Comparison of ENCODE assay signal across 21 mouse cellular contexts in genomic region chr11:16838772-16839171, GRCm38 (mm10).
A peak's percentile ranks its signal among the peaks of the same experiment; 100 is the strongest.
DNase-seq lines count a peak whose midpoint lies in the region; TF ChIP-seq lines count a peak whose summit lies in the region.
"Had no signal": no experiment of that assay in that cellular context is flagged by ENCODE, and none has a peak within 500 bp of the region (broad histone marks: within the 10 kb centered on the region; RNA-seq: fewer than 3 reads in every experiment).

No protein-coding gene starts in this region.

- H3K36me3 ChIP-seq in liver, adult 2 months (ENCODE audit: control insufficient read depth, insufficient read depth, low read length), result peaks cover 75% of the 10 kb centered on the region
- H3K36me3 ChIP-seq in CH12.LX (replicated peaks in 1 of 2; ENCODE audit: control insufficient read depth in 1 of 2, insufficient read depth in 1 of 2, low read length in 1 of 2), result no peaks in the 10 kb centered on the region
- H3K36me3 ChIP-seq: embryonic facial prominence, embryonic 13.5 days; embryonic facial prominence, embryonic 15.5 days; forebrain, embryonic 15.5 days had no signal

- TF ChIP-seq EP300 in CH12.LX (IDR thresholded peaks at IDR 0.05; ENCODE audit: low read length), result no peak; the same call in 1 of the 2 replicates

- no peak overlapping the region; the same call in 1 of the 2 replicates for H3K9ac ChIP-seq in liver, adult 2 months (ENCODE audit: low read depth, low read length)
- H3K9ac ChIP-seq in CH12.LX (ENCODE audit: insufficient read depth, low read depth), result no peak overlapping the region
- H3K9ac ChIP-seq: embryonic facial prominence, embryonic 13.5 days; embryonic facial prominence, embryonic 15.5 days; forebrain, embryonic 13.5 days; forebrain, embryonic 15.5 days; forebrain, postnatal 0 days had no signal

- in situ Hi-C loops in CH12.LX (cut with MboI; ENCODE audit: low pct_ligation_motif_present, low pct_unique_long_range_greater_than_20kb, low sequenced_read_pairs), result no loop called here

- no peak for TF ChIP-seq CTCF in liver, adult 2 months (IDR thresholded peaks at IDR 0.05; ENCODE audit: low read depth, low read length)
- TF ChIP-seq CTCF in CH12.LX (conservative IDR thresholded peaks at IDR 0.05 in 1 of 2, IDR thresholded peaks at IDR 0.05 in 1 of 2; ENCODE audit: low read depth in 2 of 2, low read length in 2 of 2), result no peak
- TF ChIP-seq CTCF in lung, adult 2 months (IDR thresholded peaks at IDR 0.05; ENCODE audit: insufficient read depth, low read length), result no peak

- H3K4me2 ChIP-seq in CH12.LX (ENCODE audit: insufficient read depth, low read depth, poor library complexity, severe bottlenecking), result no peak overlapping the region
- H3K4me2 ChIP-seq: embryonic facial prominence, embryonic 13.5 days; embryonic facial prominence, embryonic 15.5 days; forebrain, embryonic 13.5 days; forebrain, embryonic 15.5 days had no signal

- WGBS in liver, adult 2 months, result 40% methylated on average over 3 of the region's 3 CpGs
- WGBS in lung, adult 2 months, result 77% methylated on average over 3 of the region's 3 CpGs

- no peaks in the 10 kb centered on the region for H3K9me3 ChIP-seq in CH12.LX (replicated peaks; ENCODE audit: low read length)
- H3K9me3 ChIP-seq: embryonic facial prominence, embryonic 13.5 days; embryonic facial prominence, embryonic 15.5 days; forebrain, embryonic 13.5 days; forebrain, embryonic 15.5 days had no signal

- dilution Hi-C loops in CH12.LX (cut with MboI; ENCODE audit: extremely low pct_ligation_motif_present, extremely low pct_unique_long_range_greater_than_20kb, low sequenced_read_pairs), result no loop called here

- H3K27me3 ChIP-seq in liver, adult 2 months (ENCODE audit: control insufficient read depth, insufficient read depth, low read length), result no peaks in the 10 kb centered on the region
- no peaks in the 10 kb centered on the region for H3K27me3 ChIP-seq in CH12.LX (replicated peaks)
- H3K27me3 ChIP-seq: embryonic facial prominence, embryonic 13.5 days; embryonic facial prominence, embryonic 15.5 days; forebrain, embryonic 13.5 days; forebrain, embryonic 15.5 days had no signal

- H3K27ac ChIP-seq in liver, adult 2 months (replicated peaks; ENCODE audit: insufficient read depth, low read depth, low read length), result no peak overlapping the region
- H3K27ac ChIP-seq in CH12.LX (ENCODE audit: insufficient read depth, low read depth), result no peak overlapping the region
- H3K27ac ChIP-seq: embryonic facial prominence, embryonic 13.5 days; embryonic facial prominence, embryonic 15.5 days; forebrain, embryonic 13.5 days; forebrain, embryonic 15.5 days had no signal

- peak; percentile 56 for DNase-seq in liver, adult 2 months (ENCODE audit: extremely low read depth, low read depth, low spot score)
- DNase-seq in liver (no peak), CH12.LX (ENCODE audit: extremely low read depth) (peak; percentile 52)
- peak; percentile 49 for DNase-seq in CD4-positive helper T cell, adult 2 months (ENCODE audit: low read depth, low spot score)
- peak; percentile 79 for DNase-seq in gonadal fat pad, adult 2 months (ENCODE audit: low read depth)
- DNase-seq in lung, adult 2 months, result no peak
- no peak for DNase-seq in c-Kit-positive CD71-positive TER-119-positive erythroid progenitor cells, embryonic 14.5 days (ENCODE audit: low spot score)
- DNase-seq: adrenal gland, postnatal 10 days; adrenal gland, postnatal 25 days; cerebellum, adult 11-12 months; cerebellum, adult 2 months; cerebellum, adult 9-10 months; cerebellum, postnatal 14 days; cerebellum, postnatal 36 days; embryo, embryonic 11 days; forebrain, postnatal 0 days had no signal

- peaks cover 34% of the 10 kb centered on the region for H3K4me1 ChIP-seq in liver, adult 2 months (ENCODE audit: control insufficient read depth, insufficient read depth, low read length)
- H3K4me1 ChIP-seq in CH12.LX (ENCODE audit: control insufficient read depth in 1 of 2, insufficient read depth in 2 of 2), result peaks cover 3 to 16% of the 10 kb centered on the region in 2 experiments; a peak in 3 of 4 replicates
- H3K4me1 ChIP-seq in lung, adult 2 months (ENCODE audit: control insufficient read depth, insufficient read depth, low read length), result no peaks in the 10 kb centered on the region
- H3K4me1 ChIP-seq: forebrain, embryonic 13.5 days; forebrain, embryonic 15.5 days had no signal

- no peak for TF ChIP-seq RAD21 in CH12.LX (IDR thresholded peaks at IDR 0.05; ENCODE audit: low read depth, low read length)

- no peak for TF ChIP-seq POLR2A in liver, adult 2 months (IDR thresholded peaks at IDR 0.05; ENCODE audit: extremely low read depth, insufficient read depth, low read length)
- no peak for TF ChIP-seq POLR2A in CH12.LX (IDR thresholded peaks at IDR 0.05; ENCODE audit: low read depth, low read length)
- no peak for TF ChIP-seq POLR2A in lung, adult 2 months (IDR thresholded peaks at IDR 0.05; ENCODE audit: borderline replicate concordance, extremely low read depth, low read depth, low read length)

- H3K4me3 ChIP-seq in liver, adult 2 months (ENCODE audit: insufficient read depth, low read depth, low read length), result no peak overlapping the region
- H3K4me3 ChIP-seq in CH12.LX (replicated peaks in 1 of 3; ENCODE audit: low read depth in 2 of 3, low read length in 2 of 3, poor library complexity in 1 of 3), result no peak overlapping the region
- H3K4me3 ChIP-seq in lung, adult 2 months (replicated peaks; ENCODE audit: extremely low read depth, low read depth, low read length), result no peak overlapping the region
- H3K4me3 ChIP-seq: embryonic facial prominence, embryonic 13.5 days; embryonic facial prominence, embryonic 15.5 days; erythroblast, embryonic 14.5 days; forebrain, embryonic 13.5 days; forebrain, embryonic 15.5 days had no signal

- peaks cover 37% of the 10 kb centered on the region for H3K79me2 ChIP-seq in liver, adult 2 months (ENCODE audit: control insufficient read depth, insufficient read depth, low read length)
- no peaks in the 10 kb centered on the region for H3K79me2 ChIP-seq in CH12.LX (replicated peaks; ENCODE audit: control insufficient read depth, extremely low read depth, insufficient read depth, poor library complexity, severe bottlenecking)

TF ChIP-seq in CH12.LX, 34 proteins besides CTCF, POLR2A, EP300 and RAD21:
- TF ChIP-seq BHLHE40 (IDR thresholded peaks at IDR 0.05; ENCODE audit: low read depth, low read length) (0 out of 2 replicates have a peak, but pooled peaks have one; percentile 7), TBP (conservative IDR thresholded peaks at IDR 0.05; ENCODE audit: low read depth, low read length) (no peak)

Comparison
In these comparisons a context has a peak if more than half of its experiments do, and no peak if none do; other contexts are left out.
1. DNase-seq: peak in liver, adult 2 months (single experiment), CD4-positive helper T cell, adult 2 months (single experiment), CH12.LX (single experiment) and gonadal fat pad, adult 2 months (single experiment); none in liver (single experiment), lung, adult 2 months (single experiment) and c-Kit-positive CD71-positive TER-119-positive erythroid progenitor cells, embryonic 14.5 days (single experiment).